14 mouse cellular contexts compared by ENCODE assay signal in the genomic region with DNA sequence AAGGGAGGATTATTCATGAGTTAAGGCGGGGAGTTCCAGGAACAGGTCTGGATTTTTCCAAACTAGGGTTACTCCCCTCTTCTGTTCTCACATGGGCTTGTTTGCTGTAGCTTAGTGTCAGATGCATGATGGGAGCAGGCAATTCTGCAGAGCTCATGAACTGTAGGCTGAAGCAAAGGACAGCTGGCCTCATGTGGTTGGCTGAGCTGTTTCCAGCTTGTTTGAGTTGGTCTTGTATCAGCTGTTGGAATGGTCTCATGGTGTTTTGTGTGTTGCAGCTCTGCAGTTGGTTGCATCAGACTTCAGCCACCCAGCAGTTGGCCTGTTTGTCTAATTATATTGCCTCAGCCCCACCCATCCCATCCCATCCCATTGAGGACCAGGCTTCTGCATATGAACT.
DNase-seq lines count a peak whose midpoint lies in the region; ATAC-seq lines count a peak whose summit lies in the region.
"Had no signal": no experiment of that assay in that cellular context is flagged by ENCODE, and none has a peak within 500 bp of the region (broad histone marks: within the 10 kb centered on the region; RNA-seq: fewer than 3 reads in every experiment).

No protein-coding gene starts in this region.

- DNase-seq in kidney, adult 11 months = peak; percentile 6
- DNase-seq in kidney, adult 8-10 months = no peak
- peak; percentile 62 for DNase-seq in NIH3T3 (ENCODE audit: low read depth)
- peak; percentile 74 to 75 for DNase-seq in heart, adult 9 months (ENCODE audit: low spot score in 2 of 2)
- DNase-seq in lung, postnatal 10 days = peak; percentile 46
- no peak for DNase-seq in layer of hippocampus, postnatal 14 days (ENCODE audit: low spot score in 2 of 2)
- DNase-seq in layer of hippocampus, adult 11-12 months (ENCODE audit: low spot score) = no peak
- DNase-seq: cerebellum, adult 9-10 months; gastrocnemius, postnatal 10 days; kidney, adult 18-20 months; spleen, adult 18-20 months; thymus, postnatal 14 days had no signal

- no peak for ATAC-seq in frontal cortex, adult (ENCODE audit: low TSS enrichment)
- ATAC-seq: hindbrain, postnatal 0 days had no signal

Comparison
In these comparisons a context has a peak if more than half of its experiments do, and no peak if none do; other contexts are left out.
1. DNase-seq: peak in kidney, adult 11 months (single experiment), NIH3T3 (single experiment), heart, adult 9 months (2 of 2) and lung, postnatal 10 days (single experiment); none in kidney, adult 8-10 months (0 of 2), layer of hippocampus, postnatal 14 days (0 of 2) and layer of hippocampus, adult 11-12 months (single experiment).